Mouse (Mus musculus): ENCODE results near the gene Ttc19. TPM values are rescaled to one million over a fixed set of nuclear protein-coding genes. Genes with fewer than 3 reads are reported as not detected.
A peak's percentile ranks its signal among the peaks of the same experiment; 100 is the strongest.
"Not testable (repeated sequence)": the region's sequence is repeated elsewhere in the genome, so short reads cannot be mapped to it uniquely, and the experiment has no call there.

The Ttc19 gene
- polyA plus RNA-seq, 1 experiment from 2014 or later, result 21.1 TPM

DNA sequence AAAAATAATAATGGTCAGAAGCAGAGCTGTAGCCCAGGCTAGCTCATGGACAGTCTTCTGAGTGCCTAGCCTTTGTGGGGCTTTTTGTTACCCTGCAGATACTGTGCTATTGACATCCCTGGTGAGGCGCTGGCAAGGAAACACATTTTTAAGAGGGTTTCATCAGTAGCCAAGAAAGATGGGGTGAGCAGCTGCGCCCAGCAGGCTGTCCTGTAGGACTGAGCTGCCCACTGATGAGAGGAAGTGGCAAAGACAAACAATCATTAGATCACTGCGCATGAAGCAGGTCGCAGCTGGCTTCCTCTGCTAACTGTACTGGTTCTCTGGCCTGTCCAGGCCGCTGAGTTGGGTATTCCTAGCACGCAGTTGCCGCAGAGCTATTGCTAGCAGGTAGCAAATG, 17.7 kb upstream of the Ttc19 start:
- Histone ChIP-seq H3K27ac (no peak overlapping the region), H3K9me3 (replicated peaks) (no peaks in the 10 kb centered on the region), H3K36me3 (no peaks in the 10 kb centered on the region), H3K27me3 (no peaks in the 10 kb centered on the region; the same call in 1 of the 2 replicates), H3K4me2 (no peak overlapping the region), H3K4me1 (peaks cover 29% of the 10 kb centered on the region), H3K4me3 (replicated peaks) (no peak overlapping the region), H3K9ac (no peak overlapping the region)
- no peak for ATAC-seq (replicated peaks; ENCODE audit: low FRiP score)
- WGBS, result 77% methylated on average over 7 of the region's 7 CpGs

DNA sequence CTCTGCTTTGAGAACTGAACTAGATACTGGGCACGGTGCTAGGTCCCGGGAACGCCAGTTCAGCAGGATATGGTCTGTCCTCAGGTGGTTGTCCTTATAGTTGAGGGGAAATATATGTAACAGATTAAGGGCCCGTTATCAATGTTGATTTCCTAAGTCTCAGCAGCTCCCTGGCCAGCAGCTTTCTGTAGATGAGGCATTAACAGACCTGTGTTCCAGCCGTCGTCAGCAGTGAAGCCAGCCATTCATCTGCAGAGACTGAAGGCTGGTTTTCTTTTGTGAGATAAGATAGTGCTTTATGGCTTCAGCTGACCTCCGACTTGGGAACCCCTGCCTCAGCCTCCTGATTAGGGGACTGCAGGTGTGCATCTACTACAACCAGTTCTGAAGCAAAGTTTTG, 17.3 kb upstream of the Ttc19 start:
- H3K9me3 ChIP-seq (replicated peaks), result no peaks in the 10 kb centered on the region
- no peak overlapping the region for H3K4me2 ChIP-seq
- no peak overlapping the region for H3K4me3 ChIP-seq (replicated peaks)
- no peaks in the 10 kb centered on the region; the same call in 1 of the 2 replicates for H3K27me3 ChIP-seq
- H3K27ac ChIP-seq, result no peak overlapping the region
- H3K36me3 ChIP-seq, result no peaks in the 10 kb centered on the region
- no peak overlapping the region for H3K9ac ChIP-seq
- ATAC-seq (replicated peaks; ENCODE audit: low FRiP score), result no peak
- peaks cover 30% of the 10 kb centered on the region for H3K4me1 ChIP-seq
- WGBS, result 67% methylated on average over 7 of the region's 7 CpGs

GRCm38 (mm10) chr11:62265642-62266041, 15.6 kb upstream of the Ttc19 start:
- no peak for ATAC-seq (replicated peaks; ENCODE audit: low FRiP score)
- H3K4me3 ChIP-seq (replicated peaks), result no peak overlapping the region
- WGBS, result 73% methylated on average over 7 of the region's 7 CpGs
- H3K4me2 ChIP-seq, result no peak overlapping the region
- no peaks in the 10 kb centered on the region for H3K36me3 ChIP-seq
- H3K9ac ChIP-seq, result no peak overlapping the region
- peaks cover 24% of the 10 kb centered on the region for H3K4me1 ChIP-seq
- no peak overlapping the region for H3K27ac ChIP-seq
- H3K9me3 ChIP-seq (replicated peaks), result no peaks in the 10 kb centered on the region
- no peaks in the 10 kb centered on the region; the same call in 1 of the 2 replicates for H3K27me3 ChIP-seq

- H3K9ac ChIP-seq, result no peak overlapping the region
- no peaks in the 10 kb centered on the region for H3K36me3 ChIP-seq
- 64% methylated on average over 17 of the region's 17 CpGs for WGBS
- no peaks in the 10 kb centered on the region; the same call in 1 of the 2 replicates for H3K27me3 ChIP-seq
- peaks cover 26% of the 10 kb centered on the region for H3K4me1 ChIP-seq
- H3K4me2 ChIP-seq, result no peak overlapping the region
- no peak for ATAC-seq (replicated peaks; ENCODE audit: low FRiP score)
- H3K9me3 ChIP-seq (replicated peaks), result no peaks in the 10 kb centered on the region
- H3K27ac ChIP-seq, result no peak overlapping the region
- H3K4me3 ChIP-seq (replicated peaks), result no peak overlapping the region
Measured at GRCm38 (mm10) chr11:62266466-62267214, 14.6 kb upstream of the Ttc19 start.

- no peaks in the 10 kb centered on the region for H3K9me3 ChIP-seq (replicated peaks)
- H3K27me3 ChIP-seq, result no peaks in the 10 kb centered on the region
- H3K4me1 ChIP-seq, result peaks cover 26% of the 10 kb centered on the region
- no peak overlapping the region for H3K4me3 ChIP-seq (replicated peaks)
- H3K4me2 ChIP-seq, result no peak overlapping the region
- H3K9ac ChIP-seq, result no peak overlapping the region
- no peak for ATAC-seq (replicated peaks; ENCODE audit: low FRiP score)
- no peaks in the 10 kb centered on the region for H3K36me3 ChIP-seq
- WGBS, result 48% methylated on average over 8 of the region's 8 CpGs
- no peak overlapping the region for H3K27ac ChIP-seq
Measured at GRCm38 (mm10) chr11:62268381-62268780, 12.9 kb upstream of the Ttc19 start.

DNA sequence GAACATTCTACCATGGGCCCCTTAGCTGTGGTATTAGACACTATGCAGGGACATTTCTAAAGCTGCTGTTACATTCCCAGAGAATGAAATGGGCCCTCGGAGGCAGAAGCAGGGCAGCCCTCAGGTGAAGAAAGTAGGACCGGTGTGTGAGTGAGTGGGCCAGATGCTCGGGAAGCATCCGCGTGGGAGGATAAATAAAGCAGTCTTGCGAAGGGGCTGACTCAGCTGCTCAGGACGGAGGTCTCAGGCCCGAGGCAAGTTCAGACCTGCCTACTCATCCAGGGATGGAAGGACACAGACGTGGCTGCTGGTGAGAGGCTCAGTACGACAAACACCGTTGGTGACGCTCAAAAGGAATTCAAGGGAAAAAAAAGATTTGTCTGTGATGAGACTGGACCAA, 12.2 kb upstream of the Ttc19 start:
- Histone ChIP-seq H3K9me3 (replicated peaks) (no peaks in the 10 kb centered on the region), H3K4me3 (replicated peaks) (no peak overlapping the region), H3K4me2 (no peak overlapping the region), H3K9ac (no peak overlapping the region), H3K27me3 (no peaks in the 10 kb centered on the region), H3K27ac (no peak overlapping the region), H3K4me1 (peaks cover 26% of the 10 kb centered on the region), H3K36me3 (no peaks in the 10 kb centered on the region)
- ATAC-seq (replicated peaks; ENCODE audit: low FRiP score), result no peak
- 52% methylated on average over 12 of the region's 12 CpGs for WGBS

- H3K36me3 ChIP-seq, result no peaks in the 10 kb centered on the region
- H3K4me2 ChIP-seq, result no peak overlapping the region
- no peak for ATAC-seq (replicated peaks; ENCODE audit: low FRiP score)
- H3K27ac ChIP-seq, result no peak overlapping the region
- no peak overlapping the region for H3K9ac ChIP-seq
- H3K4me1 ChIP-seq, result peaks cover 26% of the 10 kb centered on the region
- 48% methylated on average over 5 of the region's 5 CpGs for WGBS
- no peak overlapping the region for H3K4me3 ChIP-seq (replicated peaks)
- H3K9me3 ChIP-seq (replicated peaks), result no peaks in the 10 kb centered on the region
- no peaks in the 10 kb centered on the region for H3K27me3 ChIP-seq
Measured at GRCm38 (mm10) chr11:62270851-62271250, 10.4 kb upstream of the Ttc19 start.

- no peak overlapping the region for H3K4me3 ChIP-seq (replicated peaks)
- H3K27me3 ChIP-seq, result no peaks in the 10 kb centered on the region
- no peak overlapping the region for H3K4me2 ChIP-seq
- ATAC-seq (replicated peaks; ENCODE audit: low FRiP score), result no peak
- no peaks in the 10 kb centered on the region for H3K9me3 ChIP-seq (replicated peaks)
- peaks cover 10% of the 10 kb centered on the region for H3K4me1 ChIP-seq
- 60% methylated on average over 8 of the region's 8 CpGs for WGBS
- no peak overlapping the region for H3K9ac ChIP-seq
- H3K36me3 ChIP-seq, result no peaks in the 10 kb centered on the region
- no peak overlapping the region for H3K27ac ChIP-seq
Measured at GRCm38 (mm10) chr11:62277086-62277485, 4.2 kb upstream of the Ttc19 start.

DNA sequence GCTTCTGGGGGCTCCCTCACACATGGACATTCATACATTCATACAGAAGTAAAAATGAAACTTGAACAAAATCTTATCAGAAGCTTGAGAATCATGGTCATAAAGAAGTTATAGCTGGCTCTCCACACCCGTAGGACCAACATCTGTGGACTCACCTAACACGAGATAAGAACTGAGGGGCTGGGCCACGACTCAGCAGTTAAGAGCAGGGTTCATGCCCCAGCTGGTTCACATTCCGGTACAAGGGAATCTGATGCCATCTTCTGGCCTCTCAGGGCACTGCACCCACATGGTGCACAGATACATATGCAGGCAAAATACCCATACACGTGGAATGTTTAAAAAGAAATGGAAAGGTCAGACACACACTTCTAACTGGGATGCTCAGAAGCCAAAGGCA, 3.2 kb upstream of the Ttc19 start:
- WGBS, result 21% methylated on average over 5 of the region's 5 CpGs
- no peak overlapping the region for H3K27ac ChIP-seq
- peaks cover 1% of the 10 kb centered on the region for H3K36me3 ChIP-seq
- no peak overlapping the region for H3K4me2 ChIP-seq
- no peaks in the 10 kb centered on the region for H3K27me3 ChIP-seq
- ATAC-seq (replicated peaks; ENCODE audit: low FRiP score), result no peak
- no peaks in the 10 kb centered on the region for H3K9me3 ChIP-seq (replicated peaks)
- H3K4me1 ChIP-seq, result peaks cover 11% of the 10 kb centered on the region
- H3K4me3 ChIP-seq (replicated peaks), result no peak overlapping the region
- H3K9ac ChIP-seq, result no peak overlapping the region

DNA sequence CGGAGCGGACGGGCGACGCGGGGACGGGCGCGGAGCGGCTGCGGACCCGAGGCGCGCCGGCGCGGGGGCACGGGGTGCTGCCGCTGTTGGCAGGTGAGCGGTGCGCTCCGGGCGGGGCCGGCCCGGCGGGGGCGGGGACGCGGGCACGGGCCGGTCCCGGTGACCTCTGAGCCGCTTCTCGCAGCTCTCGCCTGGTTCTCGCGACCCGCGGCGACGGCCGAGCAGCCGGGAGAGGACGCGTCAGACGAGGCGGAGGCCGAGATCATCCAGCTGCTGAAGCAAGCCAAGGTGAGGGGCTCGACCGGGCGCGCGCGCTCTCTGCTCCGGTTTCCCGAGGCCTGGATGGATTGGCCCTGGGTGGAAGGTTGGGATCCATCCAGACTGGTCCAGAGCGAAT, 326 bp downstream of the Ttc19 start:
- Histone ChIP-seq H3K9ac (peak overlapping the region; percentile 73), H3K4me2 (peak overlapping the region; percentile 70), H3K36me3 (peaks cover 29% of the 10 kb centered on the region), H3K4me1 (peaks cover 11% of the 10 kb centered on the region), H3K4me3 (replicated peaks) (peak overlapping the region; percentile 81), H3K27me3 (no peaks in the 10 kb centered on the region), H3K27ac (peak overlapping the region; percentile 94), H3K9me3 (replicated peaks) (no peaks in the 10 kb centered on the region)
- WGBS, result under 1% methylated on average over 57 of the region's 57 CpGs
- ATAC-seq (replicated peaks; ENCODE audit: low FRiP score), result peak; percentile 83

DNA sequence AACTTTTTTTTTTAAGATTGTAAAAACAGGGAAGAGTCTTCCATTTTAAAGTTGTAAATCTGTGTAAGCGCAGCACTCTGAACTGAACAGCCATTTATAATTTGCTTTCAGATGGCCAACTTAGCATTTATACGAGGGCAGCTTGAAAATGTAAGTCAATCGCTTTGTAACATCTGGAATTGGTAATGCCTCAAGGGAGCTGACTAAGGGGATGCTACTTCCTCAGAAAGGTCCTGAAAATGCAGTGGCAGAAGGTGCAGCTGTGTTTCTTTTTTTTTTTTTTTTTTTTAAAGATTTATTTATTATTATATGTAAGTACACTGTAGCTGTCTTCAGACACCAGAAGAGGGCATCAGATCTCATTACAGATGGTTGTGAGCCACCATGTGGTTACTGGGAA, 2.7 kb downstream of the Ttc19 start:
- H3K4me3 ChIP-seq (replicated peaks); H3K9me3 ChIP-seq (replicated peaks); ATAC-seq (replicated peaks; ENCODE audit: low FRiP score); H3K27me3 ChIP-seq; H3K9ac ChIP-seq; H3K4me2 ChIP-seq; H3K27ac ChIP-seq: not testable (repeated sequence)
- 67% methylated on average over 3 of the region's 3 CpGs for WGBS
- peaks cover 41% of the 10 kb centered on the region for H3K36me3 ChIP-seq
- peaks cover 11% of the 10 kb centered on the region for H3K4me1 ChIP-seq

DNA sequence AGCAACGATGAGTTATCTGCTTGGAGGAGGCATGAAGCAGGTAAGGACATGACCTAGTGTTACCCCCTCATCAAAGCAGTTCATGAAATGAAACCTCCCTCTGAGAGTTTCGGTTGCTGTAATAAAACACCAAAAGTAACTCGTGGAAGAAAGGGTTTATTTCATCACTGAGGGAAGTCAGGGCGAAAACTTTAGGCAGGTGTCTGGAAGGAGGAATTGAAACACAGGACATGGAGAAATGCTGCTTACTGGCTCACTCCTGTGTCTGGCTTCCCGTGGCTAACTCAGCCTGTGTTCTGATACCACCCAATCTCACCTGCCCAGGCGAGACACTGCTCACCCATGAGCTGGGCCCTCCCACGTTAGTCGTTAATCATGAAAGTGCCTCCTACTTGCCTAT, 3.7 kb downstream of the Ttc19 start:
- Histone ChIP-seq H3K4me3 (replicated peaks) (no peak overlapping the region), H3K4me2 (no peak overlapping the region), H3K36me3 (peaks cover 48% of the 10 kb centered on the region), H3K9ac (no peak overlapping the region), H3K27me3 (no peaks in the 10 kb centered on the region), H3K27ac (no peak overlapping the region), H3K4me1 (peaks cover 11% of the 10 kb centered on the region), H3K9me3 (replicated peaks) (no peaks in the 10 kb centered on the region)
- 69% methylated on average over 8 of the region's 8 CpGs for WGBS
- no peak for ATAC-seq (replicated peaks; ENCODE audit: low FRiP score)

DNA sequence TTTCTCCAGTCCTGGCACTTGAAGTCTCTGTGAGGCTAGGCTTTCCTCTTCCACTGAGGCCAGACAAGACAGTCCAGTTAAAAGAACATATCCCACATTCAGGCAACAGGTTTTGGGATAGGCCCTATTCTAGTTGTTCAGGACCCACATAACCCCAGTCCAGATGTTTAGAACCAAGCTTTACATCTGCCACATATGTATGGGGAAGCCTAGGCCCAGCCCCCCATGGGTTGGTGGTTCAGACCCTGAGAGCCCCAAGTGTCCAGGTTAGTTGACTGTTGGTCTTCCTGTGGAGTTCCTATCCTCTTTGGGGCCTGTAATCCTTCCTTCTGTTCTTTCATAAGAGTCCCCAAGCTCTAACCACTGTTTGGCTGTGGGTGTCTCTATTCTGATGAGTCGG, 6.4 kb downstream of the Ttc19 start:
- ATAC-seq (replicated peaks; ENCODE audit: low FRiP score), result no peak
- 93% methylated on average over 1 of the region's 1 CpGs for WGBS
- no peak overlapping the region for H3K4me2 ChIP-seq
- peaks cover 66% of the 10 kb centered on the region for H3K36me3 ChIP-seq
- no peaks in the 10 kb centered on the region for H3K4me1 ChIP-seq
- no peak overlapping the region for H3K4me3 ChIP-seq (replicated peaks)
- H3K9me3 ChIP-seq (replicated peaks), result no peaks in the 10 kb centered on the region
- H3K27me3 ChIP-seq, result no peaks in the 10 kb centered on the region
- H3K9ac ChIP-seq, result no peak overlapping the region
- H3K27ac ChIP-seq, result no peak overlapping the region

Data from kidney, embryonic 15.5 days (tissue).